Comparison of ENCODE assay signal across 8 mouse cellular contexts in the genomic region with DNA sequence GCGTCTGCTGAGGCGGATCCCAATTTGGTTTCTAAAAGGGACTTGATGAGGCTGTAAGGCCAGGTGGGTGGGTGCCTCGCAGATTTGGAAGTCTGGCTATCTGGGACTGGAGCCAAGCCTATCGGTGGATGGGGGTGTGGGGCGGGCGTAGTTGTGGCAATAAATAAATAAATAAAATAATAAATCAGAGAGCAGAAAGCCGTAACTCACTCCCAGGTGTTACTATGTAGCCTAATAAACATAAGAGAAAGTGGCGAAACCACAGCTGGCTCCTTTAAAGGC. TPM values are rescaled to one million over a fixed set of nuclear protein-coding genes. Genes with fewer than 3 reads are reported as not detected.
DNase-seq lines count a peak whose midpoint lies in the region; ATAC-seq and TF ChIP-seq lines count a peak whose summit lies in the region.

No protein-coding gene starts in this region.

- H3K4me3 ChIP-seq in liver, embryonic 11.5 days (ENCODE audit: low read depth, low read length) = peak overlapping the region; percentile 53
- H3K4me3 ChIP-seq in stomach, postnatal 0 days (ENCODE audit: low read depth, low read length) = peak overlapping the region; percentile 41

- peaks cover 4% of the 10 kb centered on the region for H3K36me3 ChIP-seq in liver, embryonic 11.5 days (ENCODE audit: control insufficient read depth, insufficient read depth, low read length)
- H3K36me3 ChIP-seq in stomach, postnatal 0 days (ENCODE audit: control insufficient read depth, insufficient read depth, low read length) = peaks cover 6% of the 10 kb centered on the region; the same call in 1 of the 2 replicates

- 0 out of 2 replicates have a peak overlapping the region, but pooled peaks have one; percentile 31 for H3K9ac ChIP-seq in liver, embryonic 11.5 days (ENCODE audit: low read depth, low read length)
- H3K9ac ChIP-seq in stomach, postnatal 0 days (ENCODE audit: low read length) = peak overlapping the region; percentile 58

- ATAC-seq in liver, embryonic 11.5 days (replicated peaks; ENCODE audit: low FRiP score) = no peak
- ATAC-seq in stomach, postnatal 0 days (ENCODE audit: low FRiP score, low TSS enrichment) = no peak; the same call in 1 of the 2 replicates
- no peak for ATAC-seq in CD4-positive, CD25-positive, alpha-beta regulatory T cell, adult 4 months

- no peaks in the 10 kb centered on the region for H3K9me3 ChIP-seq in liver, embryonic 11.5 days (ENCODE audit: control insufficient read depth, low read length)
- H3K9me3 ChIP-seq in stomach, postnatal 0 days (ENCODE audit: control insufficient read depth, low read length) = no peaks in the 10 kb centered on the region

- peaks cover 15% of the 10 kb centered on the region for H3K4me1 ChIP-seq in liver, embryonic 11.5 days (replicated peaks; ENCODE audit: control insufficient read depth, insufficient read depth, low read length)
- H3K4me1 ChIP-seq in stomach, postnatal 0 days (replicated peaks; ENCODE audit: control insufficient read depth, insufficient read depth) = 0 out of 2 replicates have a peak, but pooled peaks cover 5% of the 10 kb centered on the region

- H3K4me2 ChIP-seq in liver, embryonic 11.5 days = peak overlapping the region; percentile 90
- peak overlapping the region; percentile 91 for H3K4me2 ChIP-seq in stomach, postnatal 0 days (replicated peaks; ENCODE audit: low read depth)

- TF ChIP-seq EP300 in stomach, postnatal 0 days (optimal IDR thresholded peaks at IDR 0.05) = no peak

- DNase-seq in cerebellum, adult 9-11 months = peak; percentile 30
- DNase-seq in cerebellum, postnatal 4 days (ENCODE audit: low spot score in 2 of 2) = no peak
- peak; percentile 52 for DNase-seq in testis, postnatal 10 days (ENCODE audit: low spot score)
- DNase-seq in testis, postnatal 14 days (ENCODE audit: low spot score) = no peak
- no peak for DNase-seq in liver, embryonic 11.5 days (ENCODE audit: low spot score)
- DNase-seq in stomach, postnatal 0 days (ENCODE audit: low spot score) = peak; percentile 48
- no peak for DNase-seq in urinary bladder, adult 2 months (ENCODE audit: low spot score)

- WGBS in liver, embryonic 11.5 days = 27% methylated on average over 8 of the region's 8 CpGs
- 10% methylated on average over 8 of the region's 8 CpGs for WGBS in stomach, postnatal 0 days

- TF ChIP-seq CTCF in stomach, postnatal 0 days (IDR thresholded peaks at IDR 0.05; ENCODE audit: low read depth) = no peak

- H3K27ac ChIP-seq in liver, embryonic 11.5 days (ENCODE audit: low read depth, low read length) = no peak overlapping the region
- H3K27ac ChIP-seq in stomach, postnatal 0 days (replicated peaks) = peak overlapping the region; percentile 63; the same call in 1 of the 2 replicates

- 0 out of 2 replicates have a peak, but pooled peaks cover 7% of the 10 kb centered on the region for H3K27me3 ChIP-seq in liver, embryonic 11.5 days (replicated peaks; ENCODE audit: control insufficient read depth, insufficient read depth, low read length)
- H3K27me3 ChIP-seq in stomach, postnatal 0 days (ENCODE audit: control insufficient read depth, insufficient read depth, low read length) = no peaks in the 10 kb centered on the region

RNA-seq across cellular contexts. Expression of a gene that starts 1.1 kb away (rescaled TPM):
- polyA plus RNA-seq in liver, embryonic 11.5 days (2014; fragmentation: Nextera tagmentation; extraction: Ambion mirVana) = 2.6 and 4.3 TPM in 2 replicates
- 4.9 and 5.4 TPM in 2 replicates for polyA plus RNA-seq in stomach, postnatal 0 days (2015; fragmentation: Nextera tagmentation; extraction: Ambion mirVana)
- polyA plus RNA-seq in CD4-positive, CD25-positive, alpha-beta regulatory T cell, adult 4 months (2017; shearing (Covaris generic)) = 1 to 10 TPM; 1.6 to 1.7 TPM
- 1.1 and 1.3 TPM in 2 replicates for polyA plus RNA-seq in urinary bladder, adult 2 months (2012; rRNA removed)

RNA-seq across cellular contexts. Expression of a gene that starts 6.0 kb away (rescaled TPM):
- 385 and 481 TPM in 2 replicates for polyA plus RNA-seq in liver, embryonic 11.5 days (2014; fragmentation: Nextera tagmentation; extraction: Ambion mirVana)
- 416 and 486 TPM in 2 replicates for polyA plus RNA-seq in stomach, postnatal 0 days (2015; fragmentation: Nextera tagmentation; extraction: Ambion mirVana)
- 100 to 1,000 TPM; 677 to 841 TPM for polyA plus RNA-seq in CD4-positive, CD25-positive, alpha-beta regulatory T cell, adult 4 months (2017; shearing (Covaris generic))
- 328 and 503 TPM in 2 replicates for polyA plus RNA-seq in urinary bladder, adult 2 months (2012; rRNA removed)

RNA-seq across cellular contexts. Expression of a gene that starts 10.1 kb away (rescaled TPM):
- polyA plus RNA-seq in liver, embryonic 11.5 days (2014; fragmentation: Nextera tagmentation; extraction: Ambion mirVana) = 146 and 164 TPM in 2 replicates
- polyA plus RNA-seq in stomach, postnatal 0 days (2015; fragmentation: Nextera tagmentation; extraction: Ambion mirVana) = 75.9 and 82.4 TPM in 2 replicates
- polyA plus RNA-seq in CD4-positive, CD25-positive, alpha-beta regulatory T cell, adult 4 months (2017; shearing (Covaris generic)) = 100 to 1,000 TPM; 114 to 126 TPM
- 22.9 and 28.2 TPM in 2 replicates for polyA plus RNA-seq in urinary bladder, adult 2 months (2012; rRNA removed)

RNA-seq across cellular contexts. Expression of a gene that starts 13.6 kb away (rescaled TPM):
- polyA plus RNA-seq in liver, embryonic 11.5 days (2014; fragmentation: Nextera tagmentation; extraction: Ambion mirVana) = 0.12 TPM in 1 of 2 replicates, not detected in the other
- 0.11 and 0.16 TPM in 2 replicates for polyA plus RNA-seq in stomach, postnatal 0 days (2015; fragmentation: Nextera tagmentation; extraction: Ambion mirVana)
- under 1 TPM in 1 of 2 experiments, not detected in 1; 0.33 TPM for polyA plus RNA-seq in CD4-positive, CD25-positive, alpha-beta regulatory T cell, adult 4 months (2017; shearing (Covaris generic))
- polyA plus RNA-seq in urinary bladder, adult 2 months (2012; rRNA removed) = 0.52 and 0.59 TPM in 2 replicates

RNA-seq across cellular contexts. Expression of a gene that starts 29.4 kb away (rescaled TPM):
- 1.6 and 1.7 TPM in 2 replicates for polyA plus RNA-seq in liver, embryonic 11.5 days (2014; fragmentation: Nextera tagmentation; extraction: Ambion mirVana)
- polyA plus RNA-seq in stomach, postnatal 0 days (2015; fragmentation: Nextera tagmentation; extraction: Ambion mirVana) = 1.0 and 1.3 TPM in 2 replicates
- polyA plus RNA-seq in CD4-positive, CD25-positive, alpha-beta regulatory T cell, adult 4 months (2017; shearing (Covaris generic)) = 1 to 10 TPM; 2.3 to 3.4 TPM
- 2.2 and 2.7 TPM in 2 replicates for polyA plus RNA-seq in urinary bladder, adult 2 months (2012; rRNA removed)

Comparison
In these comparisons a context has a peak if more than half of its experiments do, and no peak if none do; other contexts are left out.
1. DNase-seq: peak in cerebellum, adult 9-11 months (single experiment), testis, postnatal 10 days (single experiment) and stomach, postnatal 0 days (single experiment); none in cerebellum, postnatal 4 days (0 of 2), testis, postnatal 14 days (single experiment), liver, embryonic 11.5 days (single experiment) and urinary bladder, adult 2 months (single experiment).